Mouse (Mus musculus) urinary bladder, adult 18-20 months (tissue): ENCODE results near the gene Ly6g6f.
A peak's percentile ranks its signal among the peaks of the same experiment; 100 is the strongest.
"Not testable (repeated sequence)": the region's sequence is repeated elsewhere in the genome, so short reads cannot be mapped to it uniquely, and the experiment has no call there.

ENCODE experiments used
- DNase-seq, 2 experiments: peaks; one replicate each; pipeline ENCODE4 v3.0.0; 2022; ENCODE audit warnings: low spot score in 2 of 2, mixed read lengths in 2 of 2

Ly6g6f gene

DNA sequence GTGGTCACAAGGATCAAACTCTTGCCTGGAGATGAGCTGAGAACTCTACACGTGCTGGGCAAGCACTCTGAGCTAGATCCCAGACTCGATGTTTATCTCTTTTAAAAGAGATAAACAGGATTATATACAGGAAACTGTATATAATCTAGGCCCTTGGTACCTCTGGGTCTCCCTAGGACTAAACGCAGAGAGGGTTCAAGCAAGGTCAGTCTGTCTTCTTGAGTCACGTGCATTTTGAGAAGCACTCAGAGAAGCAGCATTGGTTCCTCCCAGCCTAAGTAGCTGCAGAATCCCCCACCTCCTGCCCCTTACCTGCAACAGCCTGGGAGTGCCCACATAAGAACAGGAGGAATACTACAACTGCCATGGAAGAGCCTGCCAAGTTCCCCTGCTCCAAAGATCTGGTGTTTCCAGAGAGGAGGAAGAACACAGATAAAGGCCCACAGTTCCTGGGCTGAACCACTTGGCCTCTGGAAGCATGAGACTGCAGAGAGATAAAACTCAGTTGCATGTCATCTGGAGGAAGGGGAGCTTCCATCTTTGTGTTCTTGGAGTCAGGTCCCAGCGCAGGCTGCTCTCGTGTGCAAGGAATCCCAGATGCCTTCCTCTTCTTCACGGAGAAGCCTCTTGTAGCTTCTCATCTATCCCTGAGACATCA is at the start of gene Ly6g6f:
Gene Ly6g6f (minus strand): TSS at position 403 of the 658 bp plus-strand sequence.
- no peak for DNase-seq

DNA sequence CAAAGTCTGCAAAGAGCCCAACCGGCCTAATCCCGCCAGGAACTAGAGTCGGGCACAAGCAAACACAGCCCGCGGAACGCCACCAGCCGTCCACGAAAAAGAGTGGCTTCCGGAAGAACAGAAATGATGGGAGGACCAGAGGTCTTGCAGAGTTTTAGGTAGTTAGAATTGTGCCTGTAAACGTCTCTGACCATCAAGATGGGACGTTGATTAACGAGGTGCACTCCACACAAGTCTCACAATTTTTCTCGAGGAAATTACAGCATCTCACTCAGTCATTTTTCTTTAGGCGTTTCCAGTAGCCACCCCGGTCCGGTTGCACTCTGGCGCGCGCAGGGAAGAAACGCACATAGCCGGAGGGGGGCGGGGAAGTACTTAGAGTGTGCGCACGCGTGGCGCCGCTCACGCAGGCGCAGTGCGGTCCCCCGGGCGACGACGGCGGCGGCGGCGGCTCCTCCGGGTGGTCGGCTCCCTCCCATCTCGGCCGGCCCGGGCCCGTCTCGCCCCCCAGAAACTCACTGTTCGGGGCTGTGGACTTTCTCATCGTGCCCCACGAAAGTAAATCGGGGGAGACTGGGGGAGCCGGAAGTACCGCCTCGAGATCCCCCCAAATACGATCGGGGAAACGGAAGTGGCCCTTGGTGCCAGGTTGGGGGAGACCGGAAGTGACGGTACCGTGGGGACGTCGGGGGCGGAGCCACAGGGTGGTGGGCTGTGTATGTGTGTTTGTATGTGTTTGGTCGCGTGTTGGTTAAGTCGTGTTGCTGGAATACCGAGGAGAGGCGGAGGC is 49.6 kb upstream of the Ly6g6f start, which contains the start of gene Bag6:
Gene Bag6 (plus strand): TSS at position 378 of the 790 bp plus-strand sequence.
- DNase-seq = peak; percentile 87 to 93

- no peak for DNase-seq
Measured at GRCm38 (mm10) chr17:35133517-35133916, 48.1 kb upstream of the Ly6g6f start.

- no peak for DNase-seq
Measured at GRCm38 (mm10) chr17:35132174-35132560, 46.8 kb upstream of the Ly6g6f start.

DNA sequence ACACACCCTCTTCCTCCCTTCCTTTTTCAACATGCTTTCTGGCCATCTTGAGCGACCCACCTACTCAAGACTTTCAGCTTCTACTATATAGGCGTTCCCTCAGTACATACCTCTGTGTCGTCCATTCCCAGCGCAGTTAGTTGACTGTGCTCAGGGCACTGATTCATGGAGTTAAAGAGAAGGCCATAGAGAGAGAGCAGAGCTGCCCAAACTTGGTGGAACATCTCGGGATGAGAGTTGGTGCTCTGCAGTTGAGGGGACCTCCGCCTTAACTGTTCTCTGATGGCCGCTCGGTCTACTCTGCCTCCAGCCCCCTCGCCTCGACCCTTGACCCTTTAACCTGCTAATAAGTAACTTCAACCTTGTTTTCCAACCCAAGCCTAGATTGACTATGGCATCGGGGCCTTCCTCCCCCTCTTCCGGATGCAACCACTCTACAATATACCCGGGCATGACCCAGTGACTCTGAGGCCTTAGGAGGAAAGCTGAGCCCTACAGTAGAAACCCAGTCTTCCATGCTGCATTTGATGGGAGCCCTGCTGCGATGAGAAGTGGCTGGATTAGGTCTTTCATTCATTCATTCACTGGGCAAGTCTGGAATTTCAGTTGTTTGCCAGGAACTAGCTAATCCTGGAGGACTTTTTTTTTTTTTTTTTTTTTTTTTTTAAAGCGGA is 46.2 kb upstream of the Ly6g6f start, which contains the start of gene Apom:
Gene Apom (minus strand): TSS at position 551 of the 674 bp plus-strand sequence.
- DNase-seq = no peak

- DNase-seq = no peak
Measured at GRCm38 (mm10) chr17:35131038-35131437, 45.6 kb upstream of the Ly6g6f start.

DNA sequence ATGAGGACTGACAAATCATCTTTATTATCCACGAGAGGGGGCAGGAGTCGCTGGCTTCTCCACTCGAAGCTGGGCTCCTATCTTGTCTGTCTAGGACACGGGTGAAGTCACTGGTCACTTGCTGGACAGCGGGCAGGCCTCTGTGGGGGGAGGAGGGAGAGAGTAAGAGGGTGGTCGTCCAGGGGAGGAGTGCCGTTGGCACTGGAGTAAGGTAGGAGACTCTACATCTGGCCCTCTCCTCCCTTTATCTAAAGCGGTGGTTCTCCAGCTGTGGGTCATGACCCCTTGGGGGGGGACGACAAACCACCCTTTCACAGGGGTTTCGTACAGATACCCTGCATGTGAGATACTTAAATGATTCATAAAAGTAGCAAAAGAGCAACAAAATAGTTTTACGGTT is 43.6 kb upstream of the Ly6g6f start:
- DNase-seq = no peak

DNA sequence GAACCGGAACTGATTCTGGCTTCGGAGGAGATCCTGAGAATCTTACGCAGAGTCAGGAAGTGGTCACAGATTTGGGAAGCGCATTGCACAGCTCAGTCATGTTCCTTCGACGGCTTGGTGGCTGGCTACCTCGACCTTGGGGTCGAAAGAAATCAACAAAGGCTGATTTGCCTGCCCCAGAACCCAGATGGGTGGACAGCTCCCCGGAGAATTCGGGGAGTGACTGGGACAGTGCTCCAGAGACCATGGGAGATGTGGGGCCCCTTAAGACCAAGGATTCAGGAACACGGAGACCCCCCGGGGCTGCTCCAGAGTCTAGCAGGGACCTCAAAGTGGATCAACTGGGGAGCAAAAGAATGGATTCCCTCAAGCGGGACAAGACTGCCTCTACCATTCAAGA is 41.6 kb upstream of the Ly6g6f start:
- DNase-seq = no peak

GRCm38 (mm10) chr17:35126206-35126611 is 40.8 kb upstream of the Ly6g6f start, which contains the start of gene D17H6S53E:
TSS of gene D17H6S53E (plus strand) at chr17:35126373.
- DNase-seq = peak; percentile 65 to 76

GRCm38 (mm10) chr17:35125578-35125977 is 40.2 kb upstream of the Ly6g6f start:
- DNase-seq = no peak

- DNase-seq = no peak
Measured at GRCm38 (mm10) chr17:35125081-35125480, 39.7 kb upstream of the Ly6g6f start.

GRCm38 (mm10) chr17:35124261-35124896 is 39.0 kb upstream of the Ly6g6f start:
- DNase-seq = not testable (repeated sequence)

GRCm38 (mm10) chr17:35123287-35123686 is 37.9 kb upstream of the Ly6g6f start:
- not testable (repeated sequence) for DNase-seq

DNA sequence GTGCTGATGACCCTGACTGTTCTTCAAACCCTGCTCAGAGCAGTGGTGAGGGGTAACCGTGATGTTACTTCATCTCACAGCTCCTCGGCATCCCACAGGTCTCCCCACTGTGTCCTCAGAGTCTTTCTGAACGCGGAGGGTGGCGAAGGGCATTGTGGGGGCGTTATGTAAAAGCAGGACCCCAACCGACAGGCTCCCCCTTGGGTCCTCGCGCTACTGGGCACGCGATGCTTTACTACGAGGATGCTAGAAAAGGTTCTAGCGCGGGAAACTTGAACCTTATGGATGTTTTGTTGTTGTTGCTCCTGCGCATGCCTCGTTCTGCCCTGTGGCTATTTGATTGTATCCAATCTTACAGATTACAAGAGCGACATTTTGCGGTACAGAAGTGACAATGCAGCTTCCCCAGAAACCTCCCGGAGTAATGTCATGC is 36.5 kb upstream of the Ly6g6f start, which contains the start of gene Csnk2b:
Gene Csnk2b (minus strand): TSS at position 183 of the 433 bp plus-strand sequence.
- DNase-seq = no peak

DNA sequence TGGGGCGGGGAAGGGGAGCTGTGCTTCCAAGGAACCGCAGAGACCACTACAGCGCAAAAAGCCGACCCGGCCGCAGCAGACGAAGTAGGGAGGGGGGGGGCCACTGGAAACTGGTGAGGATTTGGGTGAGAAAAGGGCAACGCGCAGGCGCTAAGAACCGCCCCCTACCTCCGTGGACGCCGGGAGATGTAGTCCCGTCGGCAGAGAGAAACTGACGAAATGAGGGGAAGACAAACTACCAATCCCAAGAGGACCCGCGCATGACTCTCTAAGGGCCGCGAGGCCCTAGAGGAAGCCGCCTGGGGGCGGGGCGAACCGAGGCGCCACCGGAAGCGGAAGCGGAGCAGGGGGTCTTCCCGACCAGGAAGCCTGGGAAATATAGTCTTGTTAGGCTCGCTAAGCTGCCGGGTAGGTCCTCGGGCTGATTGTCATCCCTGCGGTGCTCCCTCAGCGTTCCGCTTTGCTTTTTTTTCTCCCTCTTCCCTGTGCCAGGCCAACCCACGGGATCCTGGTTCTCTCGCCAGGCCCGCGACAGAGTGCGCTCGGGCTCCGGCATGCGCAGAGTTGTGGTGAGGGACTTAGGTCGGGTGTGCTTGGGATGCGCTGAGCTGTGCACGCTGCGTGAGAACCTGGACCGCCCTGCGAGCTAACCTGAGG is 35.9 kb upstream of the Ly6g6f start, which contains the start of gene Gpank1:
Gene Gpank1 (plus strand): TSS at position 313 of the 657 bp plus-strand sequence.
- peak; percentile 90 to 98 for DNase-seq

GRCm38 (mm10) chr17:35120745-35121142 is 35.3 kb upstream of the Ly6g6f start:
- DNase-seq = peak in 1 of 2 experiments; percentile 25

- DNase-seq = no peak
Measured at GRCm38 (mm10) chr17:35115046-35116019, 29.9 kb upstream of the Ly6g6f start, which contains the start of gene Ly6g5b. TSS of gene Ly6g5b (minus strand) at chr17:35115428.

GRCm38 (mm10) chr17:35111774-35112173 is 26.4 kb upstream of the Ly6g6f start:
- no peak for DNase-seq

DNA sequence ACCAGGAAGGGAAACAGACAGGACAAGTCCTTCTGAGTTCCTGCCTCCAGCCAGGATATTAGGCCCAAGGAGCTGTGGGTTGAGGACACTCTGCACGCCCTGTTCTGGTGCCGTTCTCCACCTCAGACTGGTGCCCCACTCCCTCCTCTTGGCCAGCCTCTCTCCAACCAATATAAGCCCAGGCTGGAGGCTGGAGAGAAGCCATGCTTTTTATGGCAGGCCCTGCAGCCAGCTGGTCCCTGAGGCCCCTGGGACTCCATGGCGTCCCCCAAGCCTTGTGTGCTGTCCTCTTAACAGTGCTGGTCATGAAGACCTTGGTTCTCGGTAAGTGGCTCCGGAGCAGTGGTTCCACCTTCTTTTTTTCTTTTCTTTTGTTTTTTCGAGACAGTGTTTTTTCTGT is 22.7 kb upstream of the Ly6g6f start, which contains the start of gene Ly6g5c:
Gene Ly6g5c (plus strand): TSS at position 183 of the 400 bp plus-strand sequence.
- no peak for DNase-seq
